Comparison of ENCODE assay signal across 19 mouse cellular contexts in genomic region chr7:44526414-44527154, GRCm38 (mm10). TPM values are rescaled to one million over a fixed set of nuclear protein-coding genes. Genes with fewer than 3 reads are reported as not detected.
A peak's percentile ranks its signal among the peaks of the same experiment; 100 is the strongest.
DNase-seq lines count a peak whose midpoint lies in the region; TF ChIP-seq lines count a peak whose summit lies in the region.
"Had no signal": no experiment of that assay in that cellular context is flagged by ENCODE, and none has a peak within 500 bp of the region (broad histone marks: within the 10 kb centered on the region; RNA-seq: fewer than 3 reads in every experiment).

No protein-coding gene starts in this region.

- peak overlapping the region; percentile 80 for H3K27ac ChIP-seq in spleen, adult 2 months (ENCODE audit: insufficient read depth, low read length)
- H3K27ac ChIP-seq in heart, adult 2 months, result no peak overlapping the region
- H3K27ac ChIP-seq: embryonic facial prominence, embryonic 15.5 days; forebrain, embryonic 12.5 days; heart, embryonic 10.5 days; hindbrain, embryonic 13.5 days; hindbrain, postnatal 0 days had no signal

- WGBS in spleen, adult 2 months, result 65% methylated on average over 14 of the region's 14 CpGs
- WGBS in heart, adult 2 months, result 89% methylated on average over 14 of the region's 14 CpGs

- H3K36me3 ChIP-seq in spleen, adult 2 months (ENCODE audit: control insufficient read depth, insufficient read depth, low read length), result peaks cover 22% of the 10 kb centered on the region
- H3K36me3 ChIP-seq in E14TG2a.4 (ENCODE audit: insufficient read depth, low read length), result no peaks in the 10 kb centered on the region
- H3K36me3 ChIP-seq in splenic B cell, adult 2 months (ENCODE audit: control insufficient read depth, insufficient read depth, low read length, poor library complexity, severe bottlenecking), result peaks cover 21% of the 10 kb centered on the region
- H3K36me3 ChIP-seq in heart, adult 2 months (ENCODE audit: control insufficient read depth, insufficient read depth, low read length), result no peaks in the 10 kb centered on the region
- H3K36me3 ChIP-seq: embryonic facial prominence, embryonic 15.5 days; forebrain, embryonic 12.5 days; heart, embryonic 10.5 days; hindbrain, embryonic 13.5 days had no signal

- no peak for TF ChIP-seq CTCF in spleen, adult 2 months (IDR thresholded peaks at IDR 0.05; ENCODE audit: extremely low read depth, insufficient read depth, insufficient read length, insufficient replicate concordance)
- TF ChIP-seq CTCF in E14TG2a.4 (conservative IDR thresholded peaks at IDR 0.05; ENCODE audit: low read length), result no peak
- no peak for TF ChIP-seq CTCF in heart, adult 2 months (IDR thresholded peaks at IDR 0.05)

- TF ChIP-seq EP300 in heart, adult 2 months (IDR thresholded peaks at IDR 0.05; ENCODE audit: insufficient read depth, low read depth, low read length), result no peak

- H3K79me2 ChIP-seq in heart, adult 2 months (replicated peaks; ENCODE audit: control insufficient read depth, insufficient read depth, low read length), result no peaks in the 10 kb centered on the region

- H3K4me1 ChIP-seq in spleen, adult 2 months (ENCODE audit: control insufficient read depth, insufficient read depth, insufficient read length), result peaks cover 25% of the 10 kb centered on the region
- peaks cover 98% of the 10 kb centered on the region for H3K4me1 ChIP-seq in E14TG2a.4 (replicated peaks; ENCODE audit: low read depth, low read length)
- peaks cover 4% of the 10 kb centered on the region for H3K4me1 ChIP-seq in heart, adult 2 months (ENCODE audit: control insufficient read depth, insufficient read depth, low read length)

- no peaks in the 10 kb centered on the region for H3K9me3 ChIP-seq in E14TG2a.4 (ENCODE audit: low read length)
- H3K9me3 ChIP-seq: embryonic facial prominence, embryonic 15.5 days; forebrain, embryonic 12.5 days; heart, embryonic 10.5 days; hindbrain, embryonic 13.5 days had no signal

- no peak for TF ChIP-seq POLR2A in spleen, adult 2 months (IDR thresholded peaks at IDR 0.05; ENCODE audit: low read depth, low read length)
- TF ChIP-seq POLR2A in heart, adult 2 months (IDR thresholded peaks at IDR 0.05; ENCODE audit: insufficient read depth, low read depth, low read length), result no peak

- H3K9ac ChIP-seq in heart, adult 2 months (ENCODE audit: low read depth, low read length), result no peak overlapping the region
- H3K9ac ChIP-seq: embryonic facial prominence, embryonic 15.5 days had no signal

- intact Hi-C loops in heart, adult 2 months (cut with DNase I), result loop anchor here (2.0 kb wide), 1 partner anchor 20 kb away; no protein-coding TSS in a partner anchor

- no peak for DNase-seq in spleen, adult 2 months (ENCODE audit: low read depth in 1 of 2, low spot score in 2 of 2)
- no peak for DNase-seq in spleen, postnatal 10 days (ENCODE audit: low spot score in 2 of 2)
- peak; percentile 44 for DNase-seq in ZHBTc4 (ENCODE audit: low read depth, low spot score)
- peak; percentile 71 for DNase-seq in splenic B cell, adult 2 months (ENCODE audit: low read depth, low spot score)
- no peak for DNase-seq in cerebellum, adult 9-10 months
- DNase-seq in left cerebral cortex, adult 11 months (ENCODE audit: low spot score), result no peak
- DNase-seq in heart, adult 2 months, result no peak

- no peaks in the 10 kb centered on the region for H3K27me3 ChIP-seq in spleen, adult 2 months (ENCODE audit: control insufficient read depth, insufficient read depth, low read length)
- H3K27me3 ChIP-seq in E14TG2a.4 (ENCODE audit: insufficient read depth, low read length), result peaks cover 30% of the 10 kb centered on the region
- H3K27me3 ChIP-seq in splenic B cell, adult 2 months (ENCODE audit: control insufficient read depth, insufficient read depth, low read length, poor library complexity, severe bottlenecking), result no peaks in the 10 kb centered on the region
- H3K27me3 ChIP-seq in heart, adult 2 months (ENCODE audit: control insufficient read depth, insufficient read depth, low read length), result no peaks in the 10 kb centered on the region

- H3K4me3 ChIP-seq in spleen, adult 2 months (ENCODE audit: extremely low read depth, insufficient read depth, insufficient read length), result no peak overlapping the region
- peak overlapping the region; percentile 60 for H3K4me3 ChIP-seq in E14TG2a.4 (replicated peaks; ENCODE audit: low read length)
- no peak overlapping the region for H3K4me3 ChIP-seq in heart, adult 2 months
- H3K4me3 ChIP-seq: hindbrain, embryonic 13.5 days had no signal

RNA-seq across cellular contexts. Expression of gene Mybpc2, which starts 2.1 kb away (rescaled TPM):
- 1.2 and 1.4 TPM in 2 replicates for polyA plus RNA-seq in spleen, adult 2 months (2012; rRNA removed)
- total RNA-seq in heart, adult 2 months (2021), result 10 to 100 TPM; 13.1 to 16.7 TPM
- 7.1 and 10.8 TPM in 2 replicates for polyA plus RNA-seq in heart, adult 2 months (2012; rRNA removed)
- total RNA-seq: common myeloid progenitor, adult 5-6 weeks; hematopoietic stem cell, adult 5-6 weeks had no signal
- polyA plus RNA-seq: embryonic facial prominence, embryonic 11.5 days; erythroblast, embryonic 14.5 days had no signal

RNA-seq across cellular contexts. Expression of gene Spib, which starts 5.3 kb away (rescaled TPM):
- 285 and 365 TPM in 2 replicates for polyA plus RNA-seq in spleen, adult 2 months (2012; rRNA removed)
- under 1 TPM; 0.31 to 0.75 TPM for total RNA-seq in heart, adult 2 months (2021)
- polyA plus RNA-seq in heart, adult 2 months (2012; rRNA removed), result 0.88 and 3.1 TPM in 2 replicates
- total RNA-seq: common myeloid progenitor, adult 5-6 weeks; hematopoietic stem cell, adult 5-6 weeks had no signal
- polyA plus RNA-seq: embryonic facial prominence, embryonic 11.5 days; forebrain, embryonic 12.5 days; forebrain, embryonic 16.5 days; heart, embryonic 14.5 days; hindbrain, embryonic 13.5 days; hindbrain, postnatal 0 days had no signal

RNA-seq across cellular contexts. Expression of gene Pold1, which starts 22.1 kb away (rescaled TPM):
- polyA plus RNA-seq in spleen, adult 2 months (2012; rRNA removed), result 118 and 121 TPM in 2 replicates
- 10 to 100 TPM; 10.8 to 11.7 TPM for total RNA-seq in heart, adult 2 months (2021)
- polyA plus RNA-seq in heart, adult 2 months (2012; rRNA removed), result 12.9 and 15.5 TPM in 2 replicates

RNA-seq across cellular contexts. Expression of gene Nr1h2, which starts 27.2 kb away (rescaled TPM):
- 162 and 211 TPM in 2 replicates for polyA plus RNA-seq in spleen, adult 2 months (2012; rRNA removed)
- total RNA-seq in heart, adult 2 months (2021), result 10 to 100 TPM; 49.7 to 53.7 TPM
- polyA plus RNA-seq in heart, adult 2 months (2012; rRNA removed), result 65.7 and 84.8 TPM in 2 replicates

RNA-seq across cellular contexts. Expression of gene Fam71e1, which starts 30.2 kb away (rescaled TPM):
- polyA plus RNA-seq in spleen, adult 2 months (2012; rRNA removed), result 5.1 and 7.3 TPM in 2 replicates
- 1 to 10 TPM; 2.6 to 3.3 TPM for total RNA-seq in heart, adult 2 months (2021)
- polyA plus RNA-seq in heart, adult 2 months (2012; rRNA removed), result 4.1 and 6.4 TPM in 2 replicates
- total RNA-seq: common myeloid progenitor, adult 5-6 weeks; hematopoietic stem cell, adult 5-6 weeks had no signal

Comparison
In these comparisons a context has a peak if more than half of its experiments do, and no peak if none do; other contexts are left out.
1. DNase-seq: peak in ZHBTc4 (single experiment) and splenic B cell, adult 2 months (single experiment); none in spleen, adult 2 months (0 of 2), spleen, postnatal 10 days (0 of 2), cerebellum, adult 9-10 months (single experiment), left cerebral cortex, adult 11 months (single experiment) and heart, adult 2 months (0 of 2).
2. RNA of gene Spib, which starts 5.3 kb away (polyA plus RNA-seq): 285 to 365 TPM in spleen, adult 2 months; 0.88 to 3.1 TPM in heart, adult 2 months; every median in the first group is over 10 times any median in the second.